Mouse (Mus musculus) forebrain, embryonic 16.5 days (tissue): ENCODE results near the gene Dazl. TPM values are rescaled to one million over a fixed set of nuclear protein-coding genes. Genes with fewer than 3 reads are reported as not detected.

Experiments
- ATAC-seq: fragments of 200-750 bp; cut with Nextera tagmentation; 2 replicates; pipeline ENCODE4 v1.8.0; 2017; ENCODE audit warnings: mild to moderate bottlenecking, moderate library complexity
- H3K27ac ChIP-seq: fragments of 300-500 bp; sonication (generic); 2 replicates; pipeline ENCODE4 v1.5.1; 2014; ENCODE audit warnings: low read length, control low read depth
- H3K27me3 ChIP-seq: fragments of 300-500 bp; sonication (generic); replicated peaks from 2 replicates; pipeline ENCODE4 v1.6.1; 2014; ENCODE audit warnings: low read length; ENCODE audit not compliant: control insufficient read depth, insufficient read depth
- H3K36me3 ChIP-seq: fragments of 300-500 bp; sonication (generic); 2 replicates; pipeline ENCODE4 v1.6.1; 2014; ENCODE audit not compliant: control insufficient read depth, insufficient read depth
- H3K4me1 ChIP-seq: fragments of 300-500 bp; sonication (generic); replicated peaks from 2 replicates; pipeline ENCODE4 v1.6.1; 2014; ENCODE audit warnings: low read length; ENCODE audit not compliant: control insufficient read depth, insufficient read depth
- H3K4me2 ChIP-seq: fragments of 300-500 bp; sonication (generic); 2 replicates; pipeline ENCODE4 v1.6.1; 2014; ENCODE audit warnings: mild to moderate bottlenecking, low read length, control low read depth
- H3K4me3 ChIP-seq: fragments of 300-500 bp; sonication (generic); replicated peaks from 2 replicates; pipeline ENCODE4 v1.5.1; 2014; ENCODE audit warnings: mild to moderate bottlenecking, low read length, control low read depth
- H3K9ac ChIP-seq: fragments of 300-500 bp; sonication (generic); replicated peaks from 2 replicates; pipeline ENCODE4 v1.6.1; 2014; ENCODE audit warnings: low read depth, low read length, control low read depth
- H3K9me3 ChIP-seq: fragments of 300-500 bp; sonication (generic); 2 replicates; pipeline ENCODE4 v1.6.1; 2016; ENCODE audit warnings: low read length; ENCODE audit not compliant: control insufficient read depth
- WGBS: fragments of 180-500 bp; shearing (Covaris S2); extraction: QIAGEN DNeasy Blood & Tissue Kit; methylation state at CpG from one replicate; pipeline ENCODE4 v1.1.7; 2014; 5-methylcytosine and 5-hydroxymethylcytosine counted together
- polyA plus RNA-seq: library from polyadenylated mRNA; unstranded; fragments of >200 nt; fragmentation: Nextera tagmentation; extraction: Ambion mirVana; gene quantifications from 2 replicates; pipeline ENCODE4 v1.2.1, GENCODE M21; 2015

Dazl gene
- polyA plus RNA-seq, 1 experiment from 2014 or later = 0.60 TPM

DNA sequence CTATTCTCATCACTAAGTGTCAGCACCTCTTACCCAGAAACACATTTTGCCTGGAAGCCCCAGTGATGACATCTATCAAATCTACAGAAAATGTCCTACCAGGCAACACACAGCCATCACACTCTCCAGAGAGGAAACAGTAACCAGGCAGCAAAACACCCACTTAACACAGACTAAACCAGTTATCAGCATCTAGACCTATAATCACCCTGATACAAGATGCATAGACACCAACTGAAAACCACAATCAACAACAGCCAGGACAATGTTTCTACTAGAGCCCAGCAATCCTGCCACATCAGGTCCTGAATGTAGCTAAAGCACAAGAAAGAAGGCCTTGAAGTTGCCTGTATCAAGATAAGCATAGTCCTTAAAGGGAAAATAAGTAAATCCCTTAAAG, 25.4 kb upstream of the Dazl start:
- no peak for ATAC-seq
- H3K9me3 ChIP-seq = no peaks in the 10 kb centered on the region
- H3K4me1 ChIP-seq = no peaks in the 10 kb centered on the region
- no peak overlapping the region for H3K4me3 ChIP-seq
- H3K27ac ChIP-seq = no peak overlapping the region
- no peak overlapping the region for H3K9ac ChIP-seq
- no peaks in the 10 kb centered on the region for H3K27me3 ChIP-seq
- H3K36me3 ChIP-seq = no peaks in the 10 kb centered on the region
- no peak overlapping the region for H3K4me2 ChIP-seq

DNA sequence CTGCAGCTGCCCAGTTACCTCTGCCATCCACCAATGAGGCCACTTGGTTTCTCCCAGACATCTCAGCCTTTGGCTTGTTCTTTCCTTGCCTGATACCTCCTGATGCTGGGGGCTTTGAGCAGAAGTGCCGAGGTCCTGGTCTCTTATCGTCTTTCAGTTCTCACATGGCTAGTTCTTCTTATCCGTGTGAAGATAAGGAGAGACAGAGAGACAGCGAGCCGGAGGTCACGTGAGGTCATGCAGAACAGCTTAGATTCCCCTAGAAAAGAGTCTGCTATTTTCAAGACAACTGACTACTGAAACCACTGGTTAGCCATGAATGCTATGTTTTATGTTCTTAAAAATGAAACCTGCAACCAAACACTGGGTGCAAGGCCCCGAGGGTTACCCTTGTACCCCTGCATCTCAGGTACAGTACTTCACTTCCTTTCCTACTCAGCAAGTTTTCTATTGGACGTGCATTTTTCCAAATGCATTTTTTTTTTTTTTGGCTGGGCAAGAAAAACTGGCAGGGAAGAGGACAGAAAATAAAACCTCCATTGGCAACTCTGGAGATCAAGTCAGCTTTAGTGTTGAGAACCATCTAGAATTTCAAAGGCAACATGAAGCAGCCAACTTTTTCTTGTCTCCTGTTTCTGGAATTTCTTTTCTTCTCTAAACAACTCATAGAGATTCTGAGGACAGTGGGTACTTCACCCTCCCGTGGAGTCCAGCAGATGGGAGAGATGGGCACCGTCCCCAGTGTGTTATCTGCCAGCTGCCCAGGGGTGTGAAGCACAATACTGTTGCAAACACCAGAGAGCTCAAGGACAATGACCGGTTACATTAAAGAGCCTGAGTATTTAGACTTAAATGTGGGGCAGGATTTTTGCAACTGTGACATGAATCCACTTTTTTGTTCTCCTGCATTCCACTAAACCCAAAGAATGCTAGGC, 23.0 kb upstream of the Dazl start:
- Histone ChIP-seq H3K27me3 (no peaks in the 10 kb centered on the region), H3K36me3 (no peaks in the 10 kb centered on the region), H3K27ac (no peak overlapping the region), H3K4me1 (no peaks in the 10 kb centered on the region), H3K4me2 (no peak overlapping the region), H3K9ac (no peak overlapping the region), H3K4me3 (no peak overlapping the region), H3K9me3 (no peaks in the 10 kb centered on the region)
- ATAC-seq = no peak
- 57% methylated on average over 11 of the region's 11 CpGs for WGBS

DNA sequence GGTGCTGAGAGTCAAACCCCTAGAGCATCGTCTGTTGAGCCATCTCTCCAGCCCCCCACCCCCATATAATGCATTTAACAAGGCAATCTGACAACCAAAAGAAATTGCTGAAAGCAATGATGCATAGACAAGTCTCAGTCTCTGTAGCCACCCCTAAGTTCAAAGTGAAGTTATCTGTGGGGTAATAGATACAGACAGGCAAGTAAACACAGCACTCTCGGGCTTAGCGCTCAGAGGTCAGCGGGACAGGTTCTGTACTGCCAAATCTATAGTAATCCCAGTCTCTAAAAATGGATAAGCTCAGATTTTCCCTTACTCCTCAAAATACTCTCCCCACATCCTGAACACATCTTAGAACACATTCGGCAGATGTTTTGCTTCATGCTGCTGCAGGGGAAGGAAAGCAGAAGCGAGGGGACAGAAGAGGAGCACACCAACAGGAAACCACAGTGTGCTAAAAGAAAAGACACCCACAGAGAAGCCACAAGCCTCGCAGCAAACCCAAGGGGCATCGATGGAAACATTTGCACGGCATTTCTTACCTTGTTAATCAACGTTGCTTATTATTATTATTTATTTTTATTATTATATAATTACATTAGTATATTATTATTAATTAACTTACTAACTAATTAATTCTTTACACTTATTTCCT, 16.8 kb upstream of the Dazl start:
- no peak overlapping the region for H3K27ac ChIP-seq
- H3K4me2 ChIP-seq = no peak overlapping the region
- no peaks in the 10 kb centered on the region for H3K9me3 ChIP-seq
- no peaks in the 10 kb centered on the region for H3K36me3 ChIP-seq
- H3K4me3 ChIP-seq = no peak overlapping the region
- H3K9ac ChIP-seq = no peak overlapping the region
- no peak for ATAC-seq
- H3K4me1 ChIP-seq = no peaks in the 10 kb centered on the region
- H3K27me3 ChIP-seq = no peaks in the 10 kb centered on the region
- 79% methylated on average over 10 of the region's 10 CpGs for WGBS

DNA sequence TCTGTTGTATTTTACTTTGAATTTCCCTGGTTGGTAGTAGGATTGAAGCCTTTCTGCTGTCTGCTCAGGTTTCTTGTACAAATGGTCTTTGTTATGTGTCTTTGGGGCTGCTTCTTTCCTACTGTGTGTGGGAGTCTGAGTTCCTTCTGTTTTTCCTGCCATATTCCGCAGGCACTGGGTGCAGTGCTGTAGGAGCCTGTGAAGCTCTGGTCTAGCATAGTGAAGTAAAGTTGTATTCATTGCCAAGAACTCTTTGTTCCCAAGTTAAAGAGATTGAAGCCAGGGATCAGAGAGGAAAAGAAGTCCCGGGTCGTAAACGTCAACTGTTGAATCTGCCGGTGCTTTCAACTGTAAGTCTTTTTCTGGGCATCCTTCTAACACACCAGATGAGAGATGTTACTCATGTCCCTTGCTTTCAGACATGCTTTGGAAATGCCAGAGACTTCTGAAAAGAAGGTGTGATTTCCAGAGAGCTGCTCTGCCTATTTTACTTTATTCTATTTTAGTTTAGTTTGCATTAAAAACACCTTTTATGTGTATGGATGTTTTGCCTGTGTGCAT, 16.2 kb upstream of the Dazl start:
- H3K36me3 ChIP-seq = no peaks in the 10 kb centered on the region
- WGBS = 68% methylated on average over 5 of the region's 5 CpGs
- no peaks in the 10 kb centered on the region for H3K4me1 ChIP-seq
- no peak for ATAC-seq
- no peak overlapping the region for H3K9ac ChIP-seq
- H3K27ac ChIP-seq = no peak overlapping the region
- no peak overlapping the region for H3K4me3 ChIP-seq
- H3K27me3 ChIP-seq = no peaks in the 10 kb centered on the region
- no peaks in the 10 kb centered on the region for H3K9me3 ChIP-seq
- no peak overlapping the region for H3K4me2 ChIP-seq

DNA sequence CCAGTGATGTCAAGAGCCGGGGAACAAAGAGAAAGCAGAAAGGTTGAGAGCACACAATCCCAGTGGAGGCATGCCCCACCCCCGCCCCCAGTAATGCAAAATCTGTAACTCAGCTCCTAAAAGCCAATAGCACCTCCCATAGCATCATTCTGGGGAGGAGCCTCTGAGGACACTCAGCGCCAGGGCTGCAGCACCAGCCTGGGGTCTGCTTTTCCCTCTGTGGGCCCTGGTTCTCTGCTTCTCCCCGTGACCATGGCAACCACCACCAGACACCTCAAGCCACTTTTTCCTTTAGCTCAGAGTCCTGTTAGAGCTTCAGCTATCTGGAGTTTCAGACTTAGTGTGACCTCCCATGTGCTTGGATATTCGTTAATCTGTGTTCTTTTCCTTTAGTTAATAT, 15.4 kb upstream of the Dazl start:
- no peak overlapping the region for H3K4me2 ChIP-seq
- no peak overlapping the region for H3K4me3 ChIP-seq
- H3K4me1 ChIP-seq = no peaks in the 10 kb centered on the region
- no peaks in the 10 kb centered on the region for H3K36me3 ChIP-seq
- H3K27ac ChIP-seq = no peak overlapping the region
- H3K9ac ChIP-seq = no peak overlapping the region
- ATAC-seq = no peak
- 65% methylated on average over 5 of the region's 5 CpGs for WGBS
- no peaks in the 10 kb centered on the region for H3K27me3 ChIP-seq
- H3K9me3 ChIP-seq = no peaks in the 10 kb centered on the region

DNA sequence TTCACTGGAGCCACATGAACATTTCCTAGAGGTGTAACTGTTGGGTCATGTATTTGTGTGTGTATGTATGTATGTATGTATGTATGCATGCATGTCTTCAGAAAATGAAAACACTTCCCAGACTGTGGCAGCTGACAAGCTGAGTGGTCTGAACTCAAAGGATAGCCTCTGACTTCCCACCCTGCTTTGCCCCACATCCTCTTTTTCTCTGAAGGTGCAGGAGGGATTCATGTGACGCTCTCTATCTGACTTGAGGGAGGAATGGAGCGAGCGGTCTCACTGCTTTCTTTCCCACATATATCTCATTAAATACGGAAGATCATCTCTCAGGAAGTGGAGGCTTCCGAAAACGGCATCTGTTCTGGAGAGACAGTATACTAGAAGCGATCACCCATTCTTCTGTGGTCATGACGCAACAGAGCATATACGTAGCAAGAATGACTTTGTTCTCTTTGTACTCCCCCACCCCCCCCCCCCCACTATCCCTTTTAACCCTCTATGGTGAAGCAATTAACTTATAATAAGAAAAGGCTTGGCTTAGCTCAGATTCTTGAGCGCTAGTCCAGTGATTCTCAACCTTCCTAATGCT, 14.7 kb upstream of the Dazl start:
- Histone ChIP-seq H3K9ac (no peak overlapping the region), H3K4me1 (no peaks in the 10 kb centered on the region), H3K27me3 (no peaks in the 10 kb centered on the region), H3K9me3 (no peaks in the 10 kb centered on the region), H3K27ac (no peak overlapping the region), H3K36me3 (no peaks in the 10 kb centered on the region), H3K4me2 (no peak overlapping the region), H3K4me3 (no peak overlapping the region)
- 90% methylated on average over 10 of the region's 10 CpGs for WGBS
- ATAC-seq = no peak

DNA sequence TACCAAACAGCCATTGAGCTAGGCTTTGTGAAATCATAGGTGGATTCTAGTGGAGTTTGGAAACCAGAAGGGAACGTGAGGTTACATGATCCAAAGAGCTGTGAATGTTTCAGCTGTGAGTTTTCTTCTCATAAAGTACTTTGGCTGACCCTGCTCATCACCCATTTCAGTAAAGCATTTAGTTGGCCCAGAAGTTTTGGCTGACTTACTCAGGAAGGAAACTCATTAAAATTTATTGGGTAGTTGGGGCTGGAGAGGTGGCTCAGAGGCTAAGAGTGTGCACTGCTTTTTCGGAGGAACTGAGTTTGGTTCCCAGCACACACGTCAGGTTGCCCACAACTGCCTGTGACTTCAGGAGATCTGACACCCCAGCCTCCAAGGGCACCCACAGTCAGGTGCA, 9.4 kb upstream of the Dazl start:
- no peaks in the 10 kb centered on the region for H3K27me3 ChIP-seq
- H3K4me3 ChIP-seq = no peak overlapping the region
- H3K4me1 ChIP-seq = no peaks in the 10 kb centered on the region
- no peak overlapping the region for H3K27ac ChIP-seq
- no peak for ATAC-seq
- 88% methylated on average over 3 of the region's 3 CpGs for WGBS
- no peaks in the 10 kb centered on the region for H3K36me3 ChIP-seq
- H3K9me3 ChIP-seq = no peaks in the 10 kb centered on the region
- no peak overlapping the region for H3K9ac ChIP-seq
- H3K4me2 ChIP-seq = no peak overlapping the region

DNA sequence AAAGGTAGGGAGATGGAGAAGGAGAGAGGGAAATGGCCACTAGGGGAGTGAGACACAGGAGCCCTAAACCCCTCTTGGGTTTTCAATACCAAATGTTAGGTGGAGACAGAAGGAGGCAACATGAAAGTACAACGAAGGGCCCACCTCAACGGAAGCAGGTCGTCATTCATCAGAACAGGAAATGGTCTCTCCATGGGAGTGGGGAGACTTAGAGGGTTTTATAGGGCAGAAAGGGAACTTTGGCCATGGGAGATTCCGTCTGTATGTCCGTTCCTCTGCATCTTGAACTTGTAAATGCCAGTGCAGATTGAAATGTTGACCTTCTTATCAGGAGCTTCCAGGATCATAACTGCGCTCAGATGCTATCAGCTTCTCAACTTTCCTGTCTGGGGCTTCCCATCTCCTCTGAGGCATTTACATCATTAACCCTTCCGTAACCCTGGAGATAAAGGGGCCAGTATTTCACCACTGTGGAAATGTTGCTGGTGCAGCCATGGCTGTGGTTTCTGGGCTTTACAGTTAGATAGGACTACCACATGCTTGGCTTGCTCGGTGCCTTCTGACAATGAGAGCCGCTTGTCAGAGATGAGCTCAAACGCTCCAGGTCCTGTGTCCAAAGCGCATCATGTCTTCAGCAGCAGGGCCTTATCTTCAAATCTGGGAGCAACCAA, 6.9 kb upstream of the Dazl start:
- Histone ChIP-seq H3K27me3 (no peaks in the 10 kb centered on the region), H3K4me1 (no peaks in the 10 kb centered on the region), H3K4me3 (no peak overlapping the region), H3K4me2 (no peak overlapping the region), H3K36me3 (no peaks in the 10 kb centered on the region), H3K9ac (no peak overlapping the region), H3K9me3 (no peaks in the 10 kb centered on the region), H3K27ac (no peak overlapping the region)
- 95% methylated on average over 11 of the region's 11 CpGs for WGBS
- no peak for ATAC-seq

DNA sequence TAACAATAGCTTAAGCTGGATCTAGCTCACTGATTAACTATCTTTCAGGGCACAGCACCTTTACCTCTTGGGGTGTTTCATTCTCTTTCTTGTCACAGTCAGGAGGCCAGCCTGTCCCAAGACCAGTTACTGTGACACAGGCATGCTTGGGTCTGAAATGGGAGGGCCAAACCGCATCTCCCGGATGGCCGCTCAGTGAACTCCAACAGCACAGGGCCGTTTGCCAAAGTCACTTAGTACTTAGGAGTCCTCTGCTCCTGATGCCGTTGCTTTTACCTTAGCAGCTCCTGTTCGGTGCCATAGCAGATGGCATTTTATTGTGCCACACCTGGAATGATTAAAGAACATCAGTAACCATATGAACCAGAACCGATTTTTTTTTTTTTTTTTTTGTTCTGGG, 5.4 kb upstream of the Dazl start:
- Histone ChIP-seq H3K27ac (no peak overlapping the region), H3K9ac (no peak overlapping the region), H3K36me3 (no peaks in the 10 kb centered on the region), H3K4me3 (no peak overlapping the region), H3K4me2 (no peak overlapping the region), H3K9me3 (peaks cover 5% of the 10 kb centered on the region; the same call in 1 of the 2 replicates), H3K4me1 (no peaks in the 10 kb centered on the region), H3K27me3 (no peaks in the 10 kb centered on the region)
- ATAC-seq = no peak
- WGBS = 84% methylated on average over 7 of the region's 7 CpGs
